Mouse (Mus musculus) layer of hippocampus, adult 8-10 months (tissue): ENCODE data around the gene Aqp1. TPM values are rescaled to one million over a fixed set of nuclear protein-coding genes. Genes with fewer than 3 reads are reported as not detected.

Experiments used
- DNase-seq, 2 experiments: peaks; one replicate each; pipeline ENCODE4 v3.0.0; 2022; ENCODE audit warnings: low spot score in 2 of 2
- total RNA-seq, 4 experiments: library from RNA; stranded (reverse); gene quantifications; 2 replicates each; pipeline ENCODE4 v1.2.4; 2022

Gene Aqp1
- total RNA-seq: 1 to 10 TPM in 2 of 4 experiments, under 1 TPM in 2; 0.19 to 1.3 (median 0.85) TPM

- no peak for DNase-seq
Measured at GRCm38 (mm10) chr6:55335989-55336514, at the start of gene Aqp1. Gene Aqp1, plus strand, starts transcription at chr6:55336432.

GRCm38 (mm10) chr6:55288007-55288602 lies 48.1 kb upstream of the Aqp1 start:
- no peak for DNase-seq

GRCm38 (mm10) chr6:55294549-55295131 lies 41.6 kb upstream of the Aqp1 start:
- DNase-seq: no peak

- DNase-seq: no peak
Measured at GRCm38 (mm10) chr6:55295325-55295724, 40.9 kb upstream of the Aqp1 start.

- no peak for DNase-seq
Measured at GRCm38 (mm10) chr6:55299482-55299881, 36.8 kb upstream of the Aqp1 start.

- no peak for DNase-seq
Measured at GRCm38 (mm10) chr6:55299917-55300316, 36.3 kb upstream of the Aqp1 start.

- no peak for DNase-seq
Measured at GRCm38 (mm10) chr6:55300704-55301103, 35.5 kb upstream of the Aqp1 start.

GRCm38 (mm10) chr6:55310179-55310578 lies 26.1 kb upstream of the Aqp1 start:
- no peak for DNase-seq

- DNase-seq: no peak
Measured at GRCm38 (mm10) chr6:55311962-55312361, 24.3 kb upstream of the Aqp1 start.

GRCm38 (mm10) chr6:55313893-55314292 lies 22.3 kb upstream of the Aqp1 start:
- no peak for DNase-seq

- DNase-seq: peak in 1 of 2 experiments; percentile 9
Measured at GRCm38 (mm10) chr6:55314628-55315027, 21.6 kb upstream of the Aqp1 start.

GRCm38 (mm10) chr6:55318597-55318996 lies 17.6 kb upstream of the Aqp1 start:
- no peak for DNase-seq

GRCm38 (mm10) chr6:55319585-55320551 lies 16.4 kb upstream of the Aqp1 start:
- DNase-seq: no peak

GRCm38 (mm10) chr6:55320894-55321293 lies 15.3 kb upstream of the Aqp1 start:
- DNase-seq: no peak

GRCm38 (mm10) chr6:55321518-55321917 lies 14.7 kb upstream of the Aqp1 start:
- DNase-seq: no peak

GRCm38 (mm10) chr6:55322980-55323379 lies 13.3 kb upstream of the Aqp1 start:
- DNase-seq: no peak

- DNase-seq: no peak
Measured at GRCm38 (mm10) chr6:55323908-55324634, 12.2 kb upstream of the Aqp1 start.

- DNase-seq: no peak
Measured at GRCm38 (mm10) chr6:55324785-55325184, 11.4 kb upstream of the Aqp1 start.

- DNase-seq: no peak
Measured at GRCm38 (mm10) chr6:55326299-55326698, 9.9 kb upstream of the Aqp1 start.

- no peak for DNase-seq
Measured at GRCm38 (mm10) chr6:55327326-55327725, 8.9 kb upstream of the Aqp1 start.

GRCm38 (mm10) chr6:55328179-55328578 lies 8.1 kb upstream of the Aqp1 start:
- DNase-seq: no peak
